Mouse (Mus musculus): ENCODE results near the gene Ppp3ca.
"Not testable (repeated sequence)": the region's sequence is repeated elsewhere in the genome, so short reads cannot be mapped to it uniquely, and the experiment has no call there.

Gene Ppp3ca

GRCm38 (mm10) chr3:136684191-136684958, 14.5 kb downstream of the Ppp3ca start:
- intact Hi-C loops (cut with DNase I): no loop called here

- intact Hi-C loops (cut with DNase I): no loop called here
Measured at GRCm38 (mm10) chr3:136686429-136686828, 16.5 kb downstream of the Ppp3ca start.

- intact Hi-C loops (cut with DNase I): no loop called here
Measured at GRCm38 (mm10) chr3:136688101-136688586, 18.2 kb downstream of the Ppp3ca start.

GRCm38 (mm10) chr3:136689793-136690543, 20.0 kb downstream of the Ppp3ca start:
- intact Hi-C loops (cut with DNase I): no loop called here

- intact Hi-C loops (cut with DNase I): no loop called here
Measured at GRCm38 (mm10) chr3:136691984-136692383, 22.1 kb downstream of the Ppp3ca start.

- intact Hi-C loops (cut with DNase I): no loop called here
Measured at GRCm38 (mm10) chr3:136693547-136693946, 23.6 kb downstream of the Ppp3ca start.

GRCm38 (mm10) chr3:136697626-136698191, 27.8 kb downstream of the Ppp3ca start:
- intact Hi-C loops (cut with DNase I): no loop called here

- intact Hi-C loops (cut with DNase I): not testable (repeated sequence)
Measured at GRCm38 (mm10) chr3:136699711-136700110, 29.8 kb downstream of the Ppp3ca start.

- intact Hi-C loops (cut with DNase I): no loop called here
Measured at GRCm38 (mm10) chr3:136700447-136701009, 30.6 kb downstream of the Ppp3ca start.

GRCm38 (mm10) chr3:136702861-136703260, 32.9 kb downstream of the Ppp3ca start:
- intact Hi-C loops (cut with DNase I): no loop called here

- intact Hi-C loops (cut with DNase I): no loop called here
Measured at GRCm38 (mm10) chr3:136704515-136705247, 34.8 kb downstream of the Ppp3ca start.

- intact Hi-C loops (cut with DNase I): no loop called here
Measured at GRCm38 (mm10) chr3:136706048-136706447, 36.1 kb downstream of the Ppp3ca start.

- intact Hi-C loops (cut with DNase I): no loop called here
Measured at GRCm38 (mm10) chr3:136706771-136707170, 36.8 kb downstream of the Ppp3ca start.

GRCm38 (mm10) chr3:136707222-136708019, 37.5 kb downstream of the Ppp3ca start:
- intact Hi-C loops (cut with DNase I): no loop called here

GRCm38 (mm10) chr3:136708230-136708629, 38.3 kb downstream of the Ppp3ca start:
- intact Hi-C loops (cut with DNase I): no loop called here

GRCm38 (mm10) chr3:136710310-136710906, 40.5 kb downstream of the Ppp3ca start:
- intact Hi-C loops (cut with DNase I): no loop called here

- intact Hi-C loops (cut with DNase I): no loop called here
Measured at GRCm38 (mm10) chr3:136714307-136715039, 44.5 kb downstream of the Ppp3ca start.

GRCm38 (mm10) chr3:136716247-136716646, 46.3 kb downstream of the Ppp3ca start:
- intact Hi-C loops (cut with DNase I): no loop called here

GRCm38 (mm10) chr3:136718412-136718811, 48.5 kb downstream of the Ppp3ca start:
- intact Hi-C loops (cut with DNase I): no loop called here
